Mouse (Mus musculus) B cell, adult 2 months (primary cell): ENCODE measurements around the gene Akt1.
A peak's percentile ranks its signal among the peaks of the same experiment; 100 is the strongest.

Experiments
- DNase-seq, 2 experiments: peaks; one replicate each; pipeline ENCODE4 v3.0.0; 2022

The Akt1 gene

DNA sequence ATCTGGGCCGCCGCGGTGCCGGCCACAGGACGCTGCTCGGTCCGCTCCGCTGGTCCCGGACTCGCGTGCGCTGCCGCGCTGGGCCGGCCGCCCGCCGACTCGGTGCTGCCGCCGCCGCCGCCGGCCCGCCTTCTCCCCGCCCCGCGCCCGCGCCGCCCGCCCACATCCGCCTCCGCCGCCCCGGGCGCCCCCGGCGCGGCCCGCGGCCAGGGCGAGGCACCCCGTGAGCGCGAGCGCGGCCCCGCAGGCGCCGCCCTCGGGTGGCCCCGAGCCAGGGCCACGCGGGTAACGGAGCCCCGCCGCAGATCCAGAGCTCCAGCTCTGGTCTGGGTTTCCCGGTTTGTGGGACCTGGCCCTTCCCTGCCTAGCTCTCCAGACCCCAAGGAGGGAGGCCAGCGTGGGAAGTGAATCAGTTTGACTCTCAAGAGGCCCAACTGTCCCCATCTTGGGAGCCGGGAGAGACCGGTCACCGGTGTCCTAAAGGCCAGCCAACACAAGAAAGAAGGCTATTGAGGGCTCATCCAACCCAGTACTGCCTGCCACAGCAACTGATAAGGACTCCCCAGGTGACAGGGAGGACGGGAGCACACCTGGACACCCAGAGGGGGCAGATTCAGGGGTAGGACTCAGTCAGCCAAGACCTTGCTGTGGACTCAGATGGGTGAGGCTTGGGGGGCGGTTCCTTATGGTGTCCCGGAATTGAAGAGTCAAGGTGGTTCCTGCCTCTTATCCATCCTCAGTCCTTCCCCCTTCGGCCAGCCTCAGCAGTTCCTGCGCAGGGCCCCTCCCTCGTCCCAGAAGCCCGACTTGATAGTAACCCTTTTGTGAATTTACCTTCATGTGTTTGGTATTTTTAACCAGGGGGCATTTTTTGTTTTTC lies at the start of gene Akt1:
Gene Akt1, minus strand, starts transcription at position 753 of the 880 bp plus-strand sequence.
- DNase-seq: peak; percentile 63

DNA sequence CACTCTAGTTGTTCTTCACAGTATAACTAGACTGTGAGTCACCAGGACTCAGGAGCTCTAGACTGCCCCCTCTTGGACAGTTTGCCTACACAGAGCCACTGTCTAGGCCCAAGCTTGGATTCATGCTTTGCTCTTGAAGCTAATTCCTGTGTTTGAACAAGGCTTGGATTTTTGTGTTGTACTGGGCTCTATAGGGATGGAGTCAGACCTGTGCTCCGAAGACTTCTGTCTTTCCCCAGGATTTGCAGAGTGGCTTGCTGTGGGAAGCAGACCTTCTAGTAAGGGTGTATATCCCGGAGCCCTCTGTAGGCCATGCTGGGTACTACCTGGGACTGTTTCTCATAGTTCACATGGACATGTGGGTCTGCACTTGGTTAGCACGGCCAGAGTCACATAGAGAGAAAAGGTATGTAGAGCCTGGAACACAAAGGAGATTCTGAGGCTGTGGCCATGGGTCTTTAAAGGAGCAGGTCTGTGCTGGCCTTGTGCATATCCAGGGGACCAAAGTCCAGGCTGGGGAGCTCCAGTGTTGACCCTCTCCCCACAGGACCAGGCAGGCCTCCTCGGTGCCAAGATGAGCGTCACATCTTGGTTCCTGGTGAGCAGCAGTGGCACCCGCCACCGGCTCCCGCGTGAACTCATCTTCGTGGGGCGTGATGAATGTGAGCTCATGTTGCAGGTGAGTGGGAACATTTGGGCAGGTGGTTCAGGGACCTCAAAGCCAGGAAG lies 49.6 kb upstream of the Akt1 start:
- peak; percentile 77 to 80 for DNase-seq

DNA sequence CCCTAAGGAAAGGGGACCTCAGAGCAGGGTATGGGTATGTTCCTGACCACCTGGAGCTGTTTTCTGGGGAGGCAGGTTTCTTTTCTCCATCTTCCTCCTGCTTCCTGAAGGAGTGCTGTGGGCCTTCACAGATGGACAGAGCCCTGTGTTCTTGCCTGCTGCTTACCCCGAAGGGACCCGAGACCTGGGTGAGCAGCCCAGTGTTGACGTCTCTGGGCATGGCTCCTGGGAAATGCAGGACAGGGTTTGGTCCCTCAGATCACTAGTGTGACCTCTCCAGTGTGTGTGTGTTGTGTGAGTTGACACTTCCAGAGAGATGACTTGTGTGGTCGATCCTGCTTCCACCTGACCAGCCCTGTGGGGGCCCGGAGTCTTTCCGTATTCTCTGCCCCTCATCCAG lies 48.8 kb upstream of the Akt1 start:
- DNase-seq: no peak

DNA sequence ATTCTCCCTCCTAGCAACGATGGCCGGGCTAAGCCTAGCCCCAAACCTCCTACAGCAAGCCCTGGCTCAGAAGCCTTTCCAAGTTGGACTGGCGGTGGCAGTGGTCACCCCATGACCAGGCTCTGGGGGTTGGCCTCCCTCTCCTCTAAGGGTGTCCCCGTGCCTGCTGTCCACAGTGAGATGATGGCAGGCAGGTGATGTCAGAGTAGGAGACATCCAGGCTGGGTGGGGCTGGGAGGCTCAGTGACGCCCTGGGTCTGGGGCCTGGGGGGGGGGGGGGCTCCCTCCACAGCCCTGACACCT lies 48.3 kb upstream of the Akt1 start:
- no peak for DNase-seq

DNA sequence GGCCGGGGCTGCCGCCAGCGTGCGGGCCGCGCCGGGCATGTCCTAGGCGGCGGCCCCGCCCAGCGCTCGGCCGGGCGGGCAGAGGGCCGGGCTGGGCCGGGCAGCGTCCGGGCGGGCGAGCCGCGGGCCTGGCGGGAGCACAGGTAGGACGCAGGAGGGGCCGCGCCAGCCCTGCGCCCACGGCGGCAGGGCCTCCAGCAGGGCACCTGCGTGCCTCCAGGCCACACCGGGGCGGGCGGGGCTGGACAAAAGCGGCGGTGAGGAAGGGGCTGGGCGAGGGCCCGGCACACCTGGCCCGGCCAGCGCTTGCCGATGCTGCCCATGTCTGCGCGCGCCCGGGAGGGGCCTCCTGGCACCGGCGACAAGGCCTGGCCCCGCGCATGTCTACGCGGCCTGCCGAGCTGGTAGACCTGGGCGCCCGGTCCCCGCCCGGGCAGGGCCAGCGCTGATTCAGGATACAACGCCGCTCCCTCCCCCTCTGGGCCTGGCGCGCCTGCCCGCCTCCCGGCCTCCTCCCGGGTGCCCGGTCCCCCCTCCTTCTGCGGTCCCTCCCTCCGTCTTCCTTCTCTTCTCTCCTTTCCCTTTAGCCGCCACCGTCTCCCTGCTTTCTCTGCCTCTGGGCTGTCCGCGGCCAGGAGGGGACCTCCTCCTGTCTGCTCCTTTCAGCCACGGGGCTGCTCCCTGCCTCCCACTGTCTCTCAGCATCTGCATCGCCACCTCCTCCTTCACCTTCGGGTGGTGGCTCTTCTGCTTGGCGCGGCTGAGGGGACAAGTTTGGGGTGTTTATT lies 47.8 kb upstream of the Akt1 start:
- DNase-seq: peak; percentile 34 to 38

DNA sequence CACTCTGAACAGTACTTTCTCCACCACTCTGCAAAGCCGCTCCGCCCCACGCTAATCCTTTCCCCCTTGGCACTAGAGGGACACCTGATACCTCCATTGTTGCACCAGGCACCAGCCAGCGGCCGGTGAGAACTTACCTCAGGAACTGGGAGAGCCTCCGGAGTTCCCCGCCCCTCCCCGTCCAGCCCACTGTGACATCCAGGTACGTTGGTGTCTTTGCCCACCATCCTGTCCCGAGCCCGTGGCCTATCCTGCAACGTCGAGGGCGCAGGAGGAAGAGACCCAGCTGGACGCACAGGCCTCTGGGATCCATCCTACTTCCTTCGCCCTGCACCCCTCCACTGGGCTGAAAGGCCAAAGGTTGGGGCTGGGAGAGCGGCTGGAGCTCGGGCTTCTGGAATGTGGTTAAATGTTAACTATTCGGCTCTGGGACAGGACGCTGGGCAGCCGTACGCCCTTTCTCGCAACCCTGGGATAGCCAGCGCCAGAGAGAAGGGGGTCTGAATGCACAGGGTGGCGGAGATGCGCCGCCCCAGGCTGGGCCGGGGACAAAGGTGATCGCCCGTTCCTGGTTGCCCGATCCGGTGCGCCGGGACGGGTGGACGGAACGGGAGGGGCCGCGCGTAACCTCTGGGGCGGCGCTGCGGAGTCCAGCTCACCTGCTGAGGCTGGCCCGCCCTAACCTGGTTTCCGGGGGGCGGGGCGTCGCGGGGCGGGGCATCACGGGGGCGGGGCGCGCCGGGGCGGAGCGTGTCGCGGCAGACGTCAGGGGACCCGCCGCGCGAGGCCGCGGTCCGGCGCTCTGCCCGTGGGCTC lies 46.9 kb upstream of the Akt1 start:
- DNase-seq: peak; percentile 57 to 62

DNA sequence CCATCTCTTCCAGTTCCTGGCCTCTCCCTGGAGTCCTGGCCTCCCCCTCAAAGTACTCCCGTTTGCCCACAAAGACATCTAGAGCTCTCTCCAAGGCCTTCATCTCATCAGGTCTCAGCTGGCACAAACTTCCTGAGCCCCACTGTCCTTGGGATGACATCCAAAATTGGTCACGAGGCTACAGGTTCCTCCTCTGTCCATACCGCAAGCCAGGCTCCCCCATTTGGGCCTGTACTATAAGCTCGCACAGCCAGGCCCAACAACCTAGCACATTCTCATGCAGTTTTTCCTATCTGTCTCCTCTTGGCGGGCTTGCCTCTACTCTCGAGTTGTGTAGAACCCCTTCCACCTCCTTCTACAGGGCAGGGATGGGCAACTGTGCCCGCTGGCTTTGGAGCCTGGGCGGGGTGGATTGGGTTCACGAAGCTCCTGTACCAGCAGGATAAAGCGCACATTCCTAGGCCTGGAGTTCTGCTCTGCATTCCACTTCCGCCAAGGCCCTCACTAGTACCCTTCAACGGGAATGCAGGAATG lies 46.3 kb upstream of the Akt1 start:
- no peak for DNase-seq

DNA sequence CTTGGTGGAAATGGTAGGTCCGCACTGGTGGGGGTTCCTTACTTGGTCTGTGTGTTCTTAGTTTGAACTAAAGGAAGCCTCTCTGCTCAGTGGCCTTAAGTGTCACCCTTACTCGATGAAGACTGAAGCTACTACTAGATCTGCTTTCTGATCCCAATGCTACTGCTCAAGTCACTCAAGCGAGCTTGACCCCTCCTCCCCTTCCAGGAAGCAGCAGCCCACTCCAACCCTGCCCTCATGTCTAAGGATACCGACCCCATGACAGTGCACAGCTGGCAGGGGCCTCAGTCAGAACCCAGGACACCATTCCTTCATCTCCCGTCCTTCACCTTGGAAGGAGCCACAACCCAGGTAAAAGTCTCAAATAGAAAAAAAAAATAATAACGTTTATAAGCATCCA lies 45.5 kb upstream of the Akt1 start, which contains the start of gene Cep170b:
Gene Cep170b, plus strand, starts transcription at position 240 of the 400 bp plus-strand sequence.
- no peak for DNase-seq

DNA sequence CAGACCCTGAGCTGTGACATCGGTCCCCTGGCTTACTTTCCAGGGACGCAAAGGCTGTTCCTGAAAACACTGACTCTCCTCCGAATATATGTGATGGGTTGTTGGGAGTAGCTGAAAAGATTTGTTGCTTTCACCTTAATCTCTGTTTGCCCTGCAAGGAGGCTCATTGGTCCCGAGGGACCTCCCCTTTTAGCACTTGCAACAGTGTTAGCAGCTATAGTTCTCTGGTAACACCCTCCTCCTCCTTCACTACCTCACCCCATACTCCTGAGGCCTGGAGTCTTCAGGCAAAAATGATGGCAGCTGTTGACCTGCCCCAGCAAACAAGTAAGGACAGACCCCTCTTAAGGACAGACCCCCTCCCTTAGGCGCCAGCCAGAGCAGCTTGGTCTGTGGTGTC lies 44.3 kb upstream of the Akt1 start:
- DNase-seq: no peak

DNA sequence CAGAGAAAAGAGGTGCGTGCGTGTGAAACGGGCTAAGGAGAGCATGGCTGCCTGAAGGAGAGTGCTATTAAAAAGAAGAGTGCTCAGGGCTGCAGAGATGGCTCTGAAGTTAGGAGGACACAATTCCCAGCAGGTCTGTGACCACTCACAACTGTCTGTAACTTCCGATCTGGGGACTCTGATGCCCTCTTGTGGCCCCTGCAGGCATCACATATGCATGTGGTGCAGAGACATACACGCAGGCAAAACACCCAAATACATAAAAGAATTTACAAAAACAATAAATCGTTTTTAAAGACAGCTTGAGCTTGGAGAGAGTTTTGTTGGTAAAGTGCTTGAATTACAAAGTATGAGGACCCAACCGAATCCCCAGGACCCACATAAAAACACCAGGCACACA lies 42.5 kb upstream of the Akt1 start:
- DNase-seq: peak; percentile 65 to 72

DNA sequence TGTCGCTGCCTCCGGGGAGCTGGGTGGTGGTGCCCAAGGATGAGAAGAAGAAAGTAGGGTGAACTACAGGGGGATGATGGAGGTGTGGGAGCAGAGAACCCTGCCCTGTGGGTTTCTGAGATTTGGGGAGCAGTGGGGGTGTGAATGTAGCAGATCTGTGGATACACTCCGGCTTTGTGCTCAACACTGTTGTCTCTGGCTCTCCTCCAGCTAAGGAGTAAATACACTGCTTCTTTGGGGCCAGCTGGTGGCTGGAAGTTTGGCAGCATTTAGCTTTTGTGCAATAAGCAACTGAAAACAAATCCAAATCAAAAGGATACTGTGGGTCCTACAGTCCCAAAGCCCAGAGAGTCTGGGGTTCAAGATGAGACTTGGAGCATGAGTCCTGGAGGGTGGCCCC lies 39.3 kb upstream of the Akt1 start:
- no peak for DNase-seq

DNA sequence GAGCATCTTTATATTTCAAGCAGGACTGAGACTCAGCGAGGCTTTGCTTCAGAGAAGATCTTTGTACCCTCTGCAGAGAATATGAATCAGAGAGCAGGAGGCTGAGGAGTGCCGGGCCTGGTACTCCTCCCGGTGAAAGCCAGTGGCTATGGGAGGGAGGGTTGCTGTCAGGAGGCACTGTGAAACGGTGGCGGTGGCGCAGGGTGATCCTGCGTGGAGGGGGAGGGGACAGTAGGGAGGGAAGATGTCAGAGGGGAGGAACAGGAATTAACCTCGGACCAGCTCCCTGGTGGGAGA lies 32.8 kb upstream of the Akt1 start:
- DNase-seq: no peak

DNA sequence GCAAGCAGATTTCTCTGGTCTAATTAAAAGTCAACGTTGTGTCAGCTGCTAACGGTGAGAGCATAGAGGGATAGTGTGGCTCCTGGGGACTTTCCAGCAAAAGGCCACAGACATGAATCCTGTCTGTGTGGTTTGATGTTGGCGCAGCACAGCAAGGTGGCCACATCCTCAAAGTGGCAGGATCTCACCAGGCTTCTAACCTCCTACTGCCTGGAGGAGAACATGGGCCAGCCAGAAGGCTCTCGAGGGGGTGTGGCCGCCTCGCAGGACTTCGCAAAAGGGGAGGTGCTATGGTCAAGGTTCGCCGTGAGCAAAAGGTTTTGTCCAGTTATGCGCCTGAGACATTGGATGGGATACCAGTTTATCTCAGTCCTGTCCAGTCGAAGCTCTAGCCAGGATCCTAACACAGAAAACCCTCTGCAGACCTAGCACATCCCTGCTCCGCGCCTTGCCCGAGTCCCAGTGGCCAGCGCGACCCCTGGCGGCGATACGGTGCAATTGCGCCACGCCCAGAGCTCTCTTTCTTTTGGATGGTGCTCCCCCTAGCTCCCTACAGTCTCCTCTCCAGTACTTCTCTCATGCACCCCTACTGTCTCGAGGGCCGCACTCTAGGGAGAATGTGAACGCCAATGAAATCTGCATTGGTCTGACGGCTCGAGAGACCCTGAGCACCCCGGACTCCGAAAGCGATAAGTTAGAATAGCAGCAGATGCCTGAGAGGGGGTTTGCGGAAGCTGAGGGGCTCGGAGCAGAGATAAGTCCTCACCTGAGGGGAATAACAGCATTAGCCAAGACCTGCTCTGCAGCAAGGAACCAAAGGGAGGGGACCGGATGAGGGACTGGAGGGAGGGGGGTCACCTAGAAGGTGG lies 32.3 kb upstream of the Akt1 start:
- peak; percentile 92 for DNase-seq

DNA sequence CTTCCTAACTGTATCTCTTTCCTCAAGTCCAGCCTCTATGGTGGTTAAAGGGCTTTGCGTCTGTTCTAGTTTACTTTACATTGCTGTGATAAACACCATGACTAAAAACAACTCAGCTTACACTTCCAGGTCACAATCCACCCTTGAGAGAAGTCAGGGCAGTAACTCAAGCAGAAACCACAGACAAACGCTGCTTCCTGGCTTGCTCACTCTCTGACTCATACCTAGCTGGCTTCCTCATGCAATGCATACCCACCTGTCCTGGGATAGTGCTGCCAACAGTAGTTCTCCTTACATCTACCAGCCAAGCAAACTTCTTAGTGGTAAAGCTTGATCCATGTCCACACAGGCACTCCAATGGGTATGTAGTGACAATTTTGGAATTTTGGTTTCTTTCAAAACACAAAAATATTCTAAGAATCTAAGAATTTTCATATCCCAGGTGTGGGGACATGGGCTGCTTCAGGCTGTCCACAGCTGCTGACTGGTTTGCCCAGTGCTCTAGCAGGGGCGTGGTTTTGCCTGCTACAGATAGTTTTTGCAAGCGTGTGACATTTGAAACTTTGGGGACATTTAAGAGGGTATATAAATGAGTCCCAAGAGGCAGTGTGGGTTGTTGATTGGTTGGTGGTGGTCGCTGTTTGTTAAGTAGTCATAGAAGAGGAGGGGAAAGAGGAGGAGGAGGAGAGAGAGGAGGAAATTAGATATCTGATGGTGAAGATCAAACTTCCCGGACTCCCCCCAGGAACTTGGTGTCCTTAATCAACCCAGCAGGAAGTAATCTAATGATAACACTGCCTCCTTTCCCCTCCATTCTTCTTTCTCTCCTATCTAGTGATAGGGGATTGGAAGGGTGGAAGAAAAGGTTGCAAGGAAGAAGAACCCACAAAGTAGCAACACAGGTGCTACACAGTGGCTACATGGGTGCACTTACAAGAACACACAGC lies 28.0 kb upstream of the Akt1 start:
- peak; percentile 50 to 64 for DNase-seq

DNA sequence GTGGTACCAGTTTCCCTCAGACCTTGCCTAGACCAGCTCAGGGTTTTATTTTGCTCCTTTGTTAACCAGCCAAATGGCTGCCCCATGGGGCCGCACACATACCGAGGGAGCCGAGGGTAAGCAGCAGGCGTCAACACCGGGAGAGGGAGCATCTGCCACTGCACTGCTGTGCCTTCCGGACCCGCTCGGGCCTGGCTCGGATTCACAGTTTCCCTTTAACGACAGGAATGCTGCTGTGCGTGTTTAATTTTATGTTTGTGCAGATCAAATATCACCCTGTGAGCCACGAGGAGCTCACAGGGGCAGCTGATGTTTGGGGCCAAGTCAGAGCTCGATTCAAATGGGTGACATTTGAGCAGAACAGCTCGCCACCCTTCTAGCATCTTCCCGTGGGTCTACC lies 25.8 kb upstream of the Akt1 start:
- DNase-seq: no peak

DNA sequence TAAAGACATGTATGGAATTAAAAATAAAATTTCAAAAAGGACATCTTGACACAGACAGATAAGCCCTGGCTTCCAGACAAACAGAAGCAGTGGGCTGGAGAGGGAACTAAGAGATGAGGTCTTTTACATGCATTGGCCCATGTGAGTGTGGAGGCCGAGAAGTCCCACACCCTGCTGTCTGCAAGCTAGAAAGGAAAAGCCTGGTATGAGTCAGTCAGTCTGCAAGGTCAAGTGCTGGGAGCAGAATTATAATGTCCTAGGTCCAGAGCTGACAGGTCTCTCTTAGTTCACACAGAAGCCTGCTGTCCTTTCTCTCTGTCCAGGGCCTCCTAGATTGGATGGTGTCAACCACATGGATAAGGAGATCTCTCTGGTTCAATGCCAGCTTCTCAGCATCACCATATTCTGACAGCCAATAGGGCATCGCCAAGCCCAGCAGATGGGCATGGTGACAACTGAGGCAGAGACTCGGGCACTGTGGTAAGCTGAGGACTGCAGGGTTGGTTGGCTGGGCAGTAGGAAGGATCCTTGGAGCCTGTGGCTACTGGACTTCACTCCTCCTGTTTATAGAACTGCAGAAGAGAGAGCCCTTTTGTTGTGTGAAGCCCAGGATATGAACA lies 22.2 kb upstream of the Akt1 start:
- no peak for DNase-seq

DNA sequence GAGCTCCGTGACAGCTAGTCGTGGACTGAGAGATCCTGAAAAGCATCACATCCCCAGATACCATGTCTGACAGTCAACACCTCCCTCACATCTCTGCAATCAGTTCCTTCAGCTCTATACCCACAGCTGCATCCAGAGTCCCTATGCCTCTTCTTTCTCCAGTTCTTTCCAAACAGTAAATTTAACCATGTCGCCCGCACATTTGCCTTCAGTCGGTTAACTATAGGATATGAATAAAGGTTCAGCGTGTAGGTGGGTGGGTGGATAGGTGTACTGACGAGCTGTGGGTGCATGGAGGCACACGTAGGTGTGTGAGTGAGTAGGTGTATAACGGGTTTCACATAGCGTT lies 19.4 kb upstream of the Akt1 start:
- DNase-seq: no peak

DNA sequence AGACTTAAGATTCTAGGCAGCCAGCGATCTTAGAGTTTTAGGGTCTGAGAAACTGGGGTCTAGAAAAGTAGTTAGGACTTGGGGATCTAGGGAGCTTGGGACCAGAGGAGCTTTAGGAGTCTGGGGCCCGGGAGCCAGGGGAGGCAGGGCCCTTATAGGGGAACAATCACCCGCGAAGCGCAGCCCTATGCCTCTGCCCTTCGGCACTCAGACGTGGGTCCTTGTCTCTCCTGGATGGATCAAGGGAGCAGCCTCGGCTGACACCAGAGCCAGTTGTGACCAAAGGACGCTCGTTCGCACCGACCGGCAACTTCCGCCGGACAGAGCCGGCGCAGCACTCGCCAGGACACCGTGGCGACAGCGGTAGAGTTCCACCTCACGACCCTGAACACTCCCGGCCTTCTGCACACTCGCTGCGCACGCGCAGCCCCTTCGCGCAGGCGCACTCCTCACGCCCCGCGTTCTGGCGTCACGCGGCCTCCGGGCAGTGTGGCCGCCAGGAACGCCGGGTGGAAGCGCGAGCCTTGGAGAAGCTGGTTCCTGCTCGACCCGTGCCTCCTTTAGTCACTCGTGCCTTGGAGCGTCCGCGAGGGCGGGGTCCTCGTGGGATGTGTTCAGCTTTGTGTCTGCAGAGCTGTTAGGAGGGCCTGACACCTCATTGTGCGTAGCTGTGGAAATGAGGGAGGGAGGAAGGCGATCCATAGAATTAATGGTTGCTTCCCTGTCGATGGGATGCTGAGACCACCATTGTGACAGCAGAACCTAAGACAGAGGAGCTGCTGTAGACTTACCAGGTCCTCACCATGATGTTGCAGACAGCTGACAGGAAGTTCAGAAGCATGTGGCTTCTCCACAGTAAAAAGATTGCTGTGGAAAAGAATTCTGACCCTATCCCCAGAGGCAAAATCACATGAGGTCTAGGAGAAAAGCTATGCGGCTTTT lies 18.8 kb upstream of the Akt1 start:
- peak; percentile 91 to 93 for DNase-seq

DNA sequence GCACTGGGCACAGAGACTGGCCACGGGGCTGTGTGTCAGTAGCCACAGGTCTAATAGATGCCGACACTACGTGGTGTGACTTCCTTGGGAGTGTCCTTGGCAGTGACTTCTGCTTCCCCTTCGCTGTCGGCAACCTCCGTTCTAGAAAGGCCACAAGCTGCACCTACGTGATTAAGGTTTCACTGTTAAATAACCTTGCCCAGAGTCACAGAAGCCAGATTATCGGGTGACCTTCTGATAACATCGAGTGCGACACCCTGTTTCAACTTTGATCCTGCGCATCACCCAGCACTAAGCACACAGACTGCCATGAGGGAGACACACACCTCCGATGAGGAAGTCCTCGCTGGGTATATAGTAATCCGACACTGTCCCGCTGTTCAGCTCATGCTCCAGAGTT lies 13.8 kb upstream of the Akt1 start:
- DNase-seq: peak; percentile 58
